Mouse (Mus musculus) thymus, adult 18-20 months (tissue): ENCODE data around the gene Itgb5.

ENCODE experiments used
- DNase-seq, 2 experiments: peaks; one replicate each; pipeline ENCODE4 v3.0.0; 2022; ENCODE audit warnings: mixed read lengths in 2 of 2

Itgb5 gene

GRCm38 (mm10) chr16:33879556-33879955, 50.1 kb downstream of the Itgb5 start:
- DNase-seq: no peak

GRCm38 (mm10) chr16:33880765-33881164, 51.3 kb downstream of the Itgb5 start:
- DNase-seq: no peak

- DNase-seq: no peak
Observed at GRCm38 (mm10) chr16:33882540-33882939, 53.1 kb downstream of the Itgb5 start.

GRCm38 (mm10) chr16:33883046-33883975, 53.8 kb downstream of the Itgb5 start:
- DNase-seq: no peak

- no peak for DNase-seq
Observed at GRCm38 (mm10) chr16:33884201-33884600, 54.7 kb downstream of the Itgb5 start.

GRCm38 (mm10) chr16:33885021-33885471, 55.6 kb downstream of the Itgb5 start:
- DNase-seq: peak in 1 of 2 experiments; percentile 15

- no peak for DNase-seq
Observed at GRCm38 (mm10) chr16:33885671-33886328, 56.3 kb downstream of the Itgb5 start.

GRCm38 (mm10) chr16:33886665-33887064, 57.2 kb downstream of the Itgb5 start:
- no peak for DNase-seq

GRCm38 (mm10) chr16:33887981-33888380, 58.5 kb downstream of the Itgb5 start:
- no peak for DNase-seq

- no peak for DNase-seq
Observed at GRCm38 (mm10) chr16:33889000-33889607, 59.6 kb downstream of the Itgb5 start.

GRCm38 (mm10) chr16:33891099-33891498, 61.6 kb downstream of the Itgb5 start:
- peak in 1 of 2 experiments; percentile 8 for DNase-seq

GRCm38 (mm10) chr16:33891561-33892281, 62.3 kb downstream of the Itgb5 start:
- peak in 1 of 2 experiments; percentile 10 for DNase-seq

GRCm38 (mm10) chr16:33892539-33892938, 63.1 kb downstream of the Itgb5 start:
- DNase-seq: no peak

GRCm38 (mm10) chr16:33893796-33894195, 64.3 kb downstream of the Itgb5 start:
- no peak for DNase-seq

- DNase-seq: no peak
Observed at GRCm38 (mm10) chr16:33894449-33894848, 65.0 kb downstream of the Itgb5 start.

- DNase-seq: no peak
Observed at GRCm38 (mm10) chr16:33895690-33896089, 66.2 kb downstream of the Itgb5 start.

- DNase-seq: no peak
Observed at GRCm38 (mm10) chr16:33896801-33897200, 67.3 kb downstream of the Itgb5 start.

GRCm38 (mm10) chr16:33903664-33904441, 74.4 kb downstream of the Itgb5 start:
- DNase-seq: no peak

GRCm38 (mm10) chr16:33904553-33904952, 75.1 kb downstream of the Itgb5 start:
- no peak for DNase-seq

GRCm38 (mm10) chr16:33908239-33908638, 78.8 kb downstream of the Itgb5 start:
- no peak for DNase-seq

- DNase-seq: no peak
Observed at GRCm38 (mm10) chr16:33914997-33915396, 85.5 kb downstream of the Itgb5 start.
